8 mouse cellular contexts compared by ENCODE assay signal in genomic region chr7:19269721-19270441, GRCm38 (mm10). TPM values are rescaled to one million over a fixed set of nuclear protein-coding genes. Genes with fewer than 3 reads are reported as not detected.
DNase-seq lines count a peak whose midpoint lies in the region; ATAC-seq and TF ChIP-seq lines count a peak whose summit lies in the region.

No protein-coding gene starts in this region.

- WGBS in bone marrow, adult 2 months = 2% methylated on average over 19 of the region's 19 CpGs
- WGBS in intestine, postnatal 0 days = 1% methylated on average over 18 of the region's 19 CpGs
- WGBS in olfactory bulb, adult 2 months = 7% methylated on average over 19 of the region's 19 CpGs

- peak; percentile 47; the same call in 1 of the 2 replicates for TF ChIP-seq POLR2A in bone marrow, adult 2 months (IDR thresholded peaks at IDR 0.05; ENCODE audit: borderline replicate concordance, control insufficient read depth, low read depth, low read length)
- no peak for TF ChIP-seq POLR2A in olfactory bulb, adult 2 months (IDR thresholded peaks at IDR 0.05; ENCODE audit: insufficient read depth, low read depth, low read length)

- H3K4me1 ChIP-seq in bone marrow, adult 2 months (ENCODE audit: control insufficient read depth, insufficient read depth, low read length) = peaks cover 10% of the 10 kb centered on the region
- H3K4me1 ChIP-seq in intestine, postnatal 0 days (replicated peaks; ENCODE audit: control insufficient read depth, insufficient read depth, low read length) = 0 out of 2 replicates have a peak, but pooled peaks cover 12% of the 10 kb centered on the region
- H3K4me1 ChIP-seq in olfactory bulb, adult 2 months (ENCODE audit: control insufficient read depth, insufficient read depth, low read length) = peaks cover 22% of the 10 kb centered on the region

- DNase-seq in layer of hippocampus, adult 2 months (ENCODE audit: low spot score in 2 of 2) = no peak
- no peak for DNase-seq in layer of hippocampus, postnatal 36 days
- peak; percentile 99 for DNase-seq in heart, adult 11 months
- DNase-seq in lung, adult 18-20 months = peak; percentile 78 to 86
- DNase-seq in left cerebral cortex, adult 18-20 months (ENCODE audit: low spot score in 2 of 2) = no peak

- H3K27me3 ChIP-seq in intestine, postnatal 0 days (replicated peaks; ENCODE audit: control insufficient read depth, insufficient read depth, low read length) = no peaks in the 10 kb centered on the region

- H3K4me2 ChIP-seq in intestine, postnatal 0 days (replicated peaks; ENCODE audit: low read depth) = peak overlapping the region; percentile 95

- H3K36me3 ChIP-seq in intestine, postnatal 0 days (ENCODE audit: control insufficient read depth, insufficient read depth) = peaks cover 10% of the 10 kb centered on the region; the same call in 1 of the 2 replicates

- H3K9me3 ChIP-seq in intestine, postnatal 0 days (ENCODE audit: control insufficient read depth) = no peaks in the 10 kb centered on the region

- TF ChIP-seq CTCF in layer of hippocampus, adult 2 months (conservative IDR thresholded peaks at IDR 0.05) = no peak
- no peak for TF ChIP-seq CTCF in bone marrow, adult 2 months (IDR thresholded peaks at IDR 0.05; ENCODE audit: control insufficient read depth, insufficient read depth, low read length)
- TF ChIP-seq CTCF in intestine, postnatal 0 days (IDR thresholded peaks at IDR 0.05; ENCODE audit: low read depth) = no peak
- TF ChIP-seq CTCF in olfactory bulb, adult 2 months (IDR thresholded peaks at IDR 0.05; ENCODE audit: insufficient read depth, low read depth, low read length) = no peak

- ATAC-seq in intestine, postnatal 0 days = peak; percentile 12; the same call in 1 of the 2 replicates

- peak overlapping the region; percentile 71 for H3K9ac ChIP-seq in intestine, postnatal 0 days (ENCODE audit: low read depth, low read length)

- peak overlapping the region; percentile 89 for H3K27ac ChIP-seq in layer of hippocampus, adult 2 months
- H3K27ac ChIP-seq in bone marrow, adult 2 months (ENCODE audit: control insufficient read depth, insufficient read depth, low read depth, low read length, poor library complexity) = peak overlapping the region; percentile 95
- peak overlapping the region; percentile 95 for H3K27ac ChIP-seq in intestine, postnatal 0 days (ENCODE audit: low read depth, low read length)
- 0 out of 2 replicates have a peak overlapping the region, but pooled peaks have one; percentile 36 for H3K27ac ChIP-seq in olfactory bulb, adult 2 months (ENCODE audit: insufficient read depth, low read depth, low read length)

- peak overlapping the region; percentile 78 for H3K4me3 ChIP-seq in layer of hippocampus, adult 2 months
- H3K4me3 ChIP-seq in bone marrow, adult 2 months (replicated peaks; ENCODE audit: control insufficient read depth, low read depth, low read length) = peak overlapping the region; percentile 71
- H3K4me3 ChIP-seq in intestine, postnatal 0 days (ENCODE audit: low read depth, low read length) = peak overlapping the region; percentile 93
- H3K4me3 ChIP-seq in olfactory bulb, adult 2 months (ENCODE audit: insufficient read depth, low read depth, low read length) = peak overlapping the region; percentile 19

RNA-seq across cellular contexts. Expression of gene Vasp, which starts 1.7 kb away (rescaled TPM):
- 10 to 100 TPM; 15.7 to 17.1 TPM for total RNA-seq in layer of hippocampus, adult 2 months (2021)
- total RNA-seq in layer of hippocampus, postnatal 36 days (2021) = 10 to 100 TPM; 15.2 to 21.2 TPM
- polyA plus RNA-seq in bone marrow, adult 2 months (2011; ENCODE audit: insufficient read depth, insufficient read length, low replicate concordance, missing spikeins) = 83.3 and 135 TPM in 2 replicates
- polyA plus RNA-seq in intestine, postnatal 0 days (2015; fragmentation: Nextera tagmentation; extraction: Ambion mirVana) = 98.5 and 106 TPM in 2 replicates
- not detected in 2 replicates for polyA plus RNA-seq in olfactory bulb, adult 2 months (2012; ENCODE audit: insufficient read depth, insufficient read length, low replicate concordance, missing spikeins)
- 10 to 100 TPM; 13.6 to 15.1 TPM for total RNA-seq in left cerebral cortex, adult 18-20 months (2021)

RNA-seq across cellular contexts. Expression of gene Ppm1n, which starts 10.0 kb away (rescaled TPM):
- not detected for total RNA-seq in layer of hippocampus, adult 2 months (2021)
- total RNA-seq in layer of hippocampus, postnatal 36 days (2021) = under 1 TPM; 0.20 to 0.33 TPM
- polyA plus RNA-seq in bone marrow, adult 2 months (2011; ENCODE audit: insufficient read depth, insufficient read length, low replicate concordance, missing spikeins) = 3.6 TPM in 1 of 2 replicates, not detected in the other
- polyA plus RNA-seq in intestine, postnatal 0 days (2015; fragmentation: Nextera tagmentation; extraction: Ambion mirVana) = 0.12 and 0.14 TPM in 2 replicates
- not detected in 2 replicates for polyA plus RNA-seq in olfactory bulb, adult 2 months (2012; ENCODE audit: insufficient read depth, insufficient read length, low replicate concordance, missing spikeins)
- not detected for total RNA-seq in left cerebral cortex, adult 18-20 months (2021)

RNA-seq across cellular contexts. Expression of gene Rtn2, which starts 12.5 kb away (rescaled TPM):
- total RNA-seq in layer of hippocampus, adult 2 months (2021) = 10 to 100 TPM; 90.3 to 92.7 TPM
- 10 to 100 TPM; 89.7 to 91.3 TPM for total RNA-seq in layer of hippocampus, postnatal 36 days (2021)
- 0.92 and 2.3 TPM in 2 replicates for polyA plus RNA-seq in bone marrow, adult 2 months (2011; ENCODE audit: insufficient read depth, insufficient read length, low replicate concordance, missing spikeins)
- polyA plus RNA-seq in intestine, postnatal 0 days (2015; fragmentation: Nextera tagmentation; extraction: Ambion mirVana) = 7.1 and 9.3 TPM in 2 replicates
- not detected in 2 replicates for polyA plus RNA-seq in olfactory bulb, adult 2 months (2012; ENCODE audit: insufficient read depth, insufficient read length, low replicate concordance, missing spikeins)
- 100 to 1,000 TPM; 128 to 129 TPM for total RNA-seq in left cerebral cortex, adult 18-20 months (2021)

RNA-seq across cellular contexts. Expression of gene Fosb, which starts 40.0 kb away (rescaled TPM):
- total RNA-seq in layer of hippocampus, adult 2 months (2021) = 10 to 100 TPM; 12.8 to 14.1 TPM
- total RNA-seq in layer of hippocampus, postnatal 36 days (2021) = 10 to 100 TPM; 12.6 to 18.8 TPM
- 0.50 and 1.1 TPM in 2 replicates for polyA plus RNA-seq in bone marrow, adult 2 months (2011; ENCODE audit: insufficient read depth, insufficient read length, low replicate concordance, missing spikeins)
- polyA plus RNA-seq in intestine, postnatal 0 days (2015; fragmentation: Nextera tagmentation; extraction: Ambion mirVana) = 0.12 and 0.54 TPM in 2 replicates
- not detected in 2 replicates for polyA plus RNA-seq in olfactory bulb, adult 2 months (2012; ENCODE audit: insufficient read depth, insufficient read length, low replicate concordance, missing spikeins)
- total RNA-seq in left cerebral cortex, adult 18-20 months (2021) = 10 to 100 TPM; 20.9 to 54.7 TPM

RNA-seq across cellular contexts. Expression of gene Opa3, which starts 41.7 kb away (rescaled TPM):
- total RNA-seq in layer of hippocampus, adult 2 months (2021) = 10 to 100 TPM; 37.4 to 38.7 TPM
- 10 to 100 TPM; 40.5 to 40.8 TPM for total RNA-seq in layer of hippocampus, postnatal 36 days (2021)
- 7.5 and 8.5 TPM in 2 replicates for polyA plus RNA-seq in bone marrow, adult 2 months (2011; ENCODE audit: insufficient read depth, insufficient read length, low replicate concordance, missing spikeins)
- polyA plus RNA-seq in intestine, postnatal 0 days (2015; fragmentation: Nextera tagmentation; extraction: Ambion mirVana) = 26.5 and 27.5 TPM in 2 replicates
- not detected in 2 replicates for polyA plus RNA-seq in olfactory bulb, adult 2 months (2012; ENCODE audit: insufficient read depth, insufficient read length, low replicate concordance, missing spikeins)
- total RNA-seq in left cerebral cortex, adult 18-20 months (2021) = 10 to 100 TPM; 47.3 to 47.6 TPM

Comparison
In these comparisons a context has a peak if more than half of its experiments do, and no peak if none do; other contexts are left out.
1. DNase-seq: peak in heart, adult 11 months (single experiment) and lung, adult 18-20 months (2 of 2); none in layer of hippocampus, adult 2 months (0 of 2), layer of hippocampus, postnatal 36 days (0 of 2) and left cerebral cortex, adult 18-20 months (0 of 2).
2. H3K27ac ChIP-seq: peak in every context shown above with its lines; median percentile 95 in bone marrow, adult 2 months; 95 in intestine, postnatal 0 days; 89 in layer of hippocampus, adult 2 months; 36 in olfactory bulb, adult 2 months.
3. H3K4me3 ChIP-seq: peak in every context shown above with its lines; median percentile 93 in intestine, postnatal 0 days; 78 in layer of hippocampus, adult 2 months; 71 in bone marrow, adult 2 months; 19 in olfactory bulb, adult 2 months.